Mouse (Mus musculus) limb, embryonic 11.5 days (tissue): ENCODE results near the gene Extl1. TPM values are rescaled to one million over a fixed set of nuclear protein-coding genes. Genes with fewer than 3 reads are reported as not detected.
A peak's percentile ranks its signal among the peaks of the same experiment; 100 is the strongest.
"Not testable (repeated sequence)": the region's sequence is repeated elsewhere in the genome, so short reads cannot be mapped to it uniquely, and the experiment has no call there.

Experiments
- ATAC-seq: fragments of 200-750 bp; cut with Nextera tagmentation; 2 replicates; pipeline ENCODE4 v1.8.0; 2017; ENCODE audit warnings: low read depth; ENCODE audit not compliant: insufficient number of reproducible peaks, low FRiP score, low TSS enrichment
- DNase-seq: peaks from one replicate; pipeline ENCODE4 v3.0.0-alpha.2; 2015; ENCODE audit warnings: low spot score
- H3K27ac ChIP-seq: fragments of 300-500 bp; sonication (generic); replicated peaks from 2 replicates; pipeline ENCODE4 v1.5.1; 2014; ENCODE audit warnings: low read depth, mild to moderate bottlenecking, low read length
- H3K27me3 ChIP-seq: fragments of 300-500 bp; sonication (generic); 2 replicates; pipeline ENCODE4 v1.6.1; 2014; ENCODE audit warnings: mild to moderate bottlenecking, low read length, mixed read lengths; ENCODE audit not compliant: control insufficient read depth, insufficient read depth
- H3K36me3 ChIP-seq: fragments of 300-500 bp; sonication (generic); 2 replicates; pipeline ENCODE4 v1.6.1; 2014; ENCODE audit warnings: mild to moderate bottlenecking, low read length, moderate library complexity, mixed read lengths; ENCODE audit not compliant: control insufficient read depth, insufficient read depth
- H3K4me1 ChIP-seq: fragments of 300-500 bp; sonication (generic); 2 replicates; pipeline ENCODE4 v1.6.1; 2014; ENCODE audit warnings: low read length, mixed read lengths; ENCODE audit not compliant: control insufficient read depth, insufficient read depth
- H3K4me2 ChIP-seq: fragments of 300-500 bp; sonication (generic); 2 replicates; pipeline ENCODE4 v1.6.1; 2014; ENCODE audit warnings: low read depth, mild to moderate bottlenecking, moderate library complexity; ENCODE audit not compliant: severe bottlenecking
- H3K4me3 ChIP-seq: fragments of 300-500 bp; sonication (generic); 2 replicates; pipeline ENCODE4 v1.5.1; 2014; ENCODE audit warnings: low read depth, low read length
- H3K9ac ChIP-seq: fragments of 300-500 bp; sonication (generic); 2 replicates; pipeline ENCODE4 v1.6.1; 2014; ENCODE audit warnings: mild to moderate bottlenecking, low read length
- H3K9me3 ChIP-seq: fragments of 300-500 bp; sonication (generic); 2 replicates; pipeline ENCODE4 v1.6.1; 2016; ENCODE audit warnings: low read length; ENCODE audit not compliant: control insufficient read depth
- WGBS: fragments of 180-500 bp; shearing (Covaris S2); extraction: QIAGEN DNeasy Blood & Tissue Kit; methylation state at CpG from one replicate; pipeline ENCODE4 v1.1.7; 2014; 5-methylcytosine and 5-hydroxymethylcytosine counted together
- polyA plus RNA-seq: library from polyadenylated mRNA; unstranded; fragments of >200 nt; fragmentation: Nextera tagmentation; extraction: Ambion mirVana; gene quantifications from 2 replicates; pipeline ENCODE4 v1.2.1, GENCODE M21; 2014

Gene Extl1
- polyA plus RNA-seq, 1 experiment from 2014 or later, result 1.4 TPM

DNA sequence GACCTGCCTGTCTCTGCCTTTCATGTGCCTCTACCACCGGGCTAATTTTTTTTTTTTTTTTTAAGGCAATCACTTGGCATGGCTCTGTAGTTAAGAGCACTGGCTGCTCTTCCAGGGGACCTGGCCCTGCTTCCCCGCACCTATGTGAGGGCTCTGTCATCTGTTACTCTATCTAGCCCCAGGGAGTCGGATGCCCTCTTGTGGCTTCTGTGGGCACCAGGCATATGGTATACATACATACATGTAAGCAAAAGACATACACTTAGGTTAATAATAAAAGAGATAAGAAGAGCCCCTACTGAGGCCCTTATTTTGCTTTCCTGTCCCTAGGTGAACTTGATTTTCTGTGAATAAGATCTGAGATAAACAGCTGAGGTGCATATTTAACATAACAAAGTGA, 39.0 kb downstream of the Extl1 start:
- Histone ChIP-seq H3K4me3 (no peak overlapping the region), H3K4me2 (no peak overlapping the region), H3K9me3 (no peaks in the 10 kb centered on the region), H3K27ac (no peak overlapping the region), H3K36me3 (no peaks in the 10 kb centered on the region), H3K9ac (no peak overlapping the region), H3K27me3 (peaks cover 35% of the 10 kb centered on the region), H3K4me1 (peaks cover 4% of the 10 kb centered on the region; the same call in 1 of the 2 replicates)
- 38% methylated on average over 3 of the region's 3 CpGs for WGBS
- DNase-seq, result no peak
- ATAC-seq, result no peak

DNA sequence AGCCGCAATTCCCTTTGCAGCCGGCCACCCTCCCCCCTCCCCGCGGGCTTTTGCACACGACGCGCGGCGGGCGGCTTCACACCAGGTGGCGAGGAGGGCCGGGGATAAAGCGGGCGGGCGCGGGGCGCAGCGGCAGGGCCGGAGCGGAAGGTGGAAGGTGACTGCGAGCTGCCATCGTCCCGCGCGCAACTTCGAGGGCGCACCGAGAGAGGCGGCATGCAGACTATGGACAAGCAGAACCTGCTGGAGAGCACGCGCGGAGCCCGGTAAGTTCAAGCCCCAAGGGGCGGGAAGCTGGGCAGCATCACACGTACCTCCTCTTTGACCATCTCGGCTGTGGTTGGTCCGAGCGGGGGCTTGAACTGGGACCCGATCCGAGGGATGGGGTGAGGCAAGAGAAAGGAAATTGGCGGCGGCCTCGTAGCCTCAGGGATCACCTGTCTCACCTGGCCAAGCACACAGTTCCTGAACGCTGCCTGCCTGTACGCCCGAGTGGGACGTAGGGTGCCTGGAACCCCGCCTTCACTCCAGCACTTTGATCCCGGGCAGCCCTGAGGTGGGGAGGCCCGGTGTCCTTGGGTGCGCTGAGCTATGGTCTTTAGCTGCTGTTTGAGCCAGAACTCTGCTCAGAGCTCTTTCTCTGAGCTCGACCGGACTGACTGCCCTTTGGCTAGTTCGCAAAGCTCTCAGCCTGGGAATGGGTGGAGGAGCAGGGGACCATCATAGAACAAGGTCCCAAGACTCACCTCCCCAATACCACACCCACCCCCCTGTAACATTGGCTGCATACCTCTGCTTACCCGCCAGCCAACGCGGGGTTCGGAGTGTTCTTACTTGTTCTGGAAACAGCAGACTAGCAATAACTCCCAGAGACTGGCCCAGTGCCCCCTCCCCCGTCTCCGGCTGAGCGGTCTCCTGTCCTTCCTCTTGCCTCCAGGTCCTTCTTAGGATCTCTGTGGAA, 40.3 kb downstream of the Extl1 start, which contains the start of gene Slc30a2:
Slc30a2 (plus strand) TSS at position 111 of the 961 bp plus-strand sequence.
- ATAC-seq, result no peak
- no peak within 1 kb of the TSS for H3K27ac ChIP-seq
- H3K9me3 ChIP-seq, result no peaks in the 10 kb centered on the region
- H3K36me3 ChIP-seq, result no peaks in the 10 kb centered on the region
- peak within 1 kb of the TSS; percentile 55 for H3K4me2 ChIP-seq
- peaks cover 35% of the 10 kb centered on the region for H3K27me3 ChIP-seq
- H3K9ac ChIP-seq, result peak within 1 kb of the TSS; percentile 32; the same call in 1 of the 2 replicates
- DNase-seq, result peak; percentile 53
- peak within 1 kb of the TSS; percentile 25 for H3K4me3 ChIP-seq
- WGBS, result 2% methylated on average over 61 of the region's 61 CpGs
- H3K4me1 ChIP-seq, result peaks cover 4% of the 10 kb centered on the region; the same call in 1 of the 2 replicates

DNA sequence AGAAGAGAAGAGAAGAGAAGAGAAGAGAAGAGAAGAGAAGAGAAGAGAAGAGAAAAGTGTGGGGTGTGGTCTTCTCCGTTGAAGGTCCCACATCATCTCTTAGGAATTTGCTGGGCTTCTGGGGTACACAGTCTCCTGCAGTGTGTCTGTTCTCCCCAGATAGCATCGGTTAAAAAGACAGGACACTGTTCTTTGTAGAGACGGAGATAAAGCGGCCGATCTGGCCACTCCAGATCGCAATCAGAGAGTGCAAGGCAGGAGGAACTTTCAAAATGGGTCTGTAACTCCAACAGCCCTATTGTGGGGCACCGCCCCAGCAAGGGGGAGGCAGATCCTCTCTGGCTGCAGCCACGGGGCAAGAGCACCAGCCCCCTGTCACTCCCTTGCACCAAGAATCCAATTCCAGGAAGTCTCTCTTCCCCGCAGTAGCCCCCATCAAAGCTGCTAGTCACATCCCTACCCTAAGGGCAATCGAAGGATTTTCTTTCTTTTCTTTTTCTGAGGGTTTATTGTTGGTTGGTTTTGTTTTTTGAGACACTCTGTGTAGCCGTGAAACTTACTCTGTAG, 41.4 kb downstream of the Extl1 start:
- Histone ChIP-seq H3K4me3 (no peak overlapping the region), H3K9ac (no peak overlapping the region), H3K27me3 (peaks cover 35% of the 10 kb centered on the region), H3K4me1 (peaks cover 4% of the 10 kb centered on the region; the same call in 1 of the 2 replicates), H3K4me2 (no peak overlapping the region), H3K27ac (no peak overlapping the region), H3K36me3 (no peaks in the 10 kb centered on the region), H3K9me3 (no peaks in the 10 kb centered on the region)
- no peak for DNase-seq
- WGBS, result 34% methylated on average over 11 of the region's 11 CpGs
- ATAC-seq, result no peak

GRCm38 (mm10) chr4:134341231-134341630, 42.4 kb downstream of the Extl1 start:
- DNase-seq, ATAC-seq, H3K4me2 ChIP-seq, H3K9ac ChIP-seq, H3K4me3 ChIP-seq, H3K27ac ChIP-seq, H3K36me3 ChIP-seq, H3K4me1 ChIP-seq, H3K9me3 ChIP-seq: not testable (repeated sequence)
- WGBS, result 80% methylated on average over 6 of the region's 6 CpGs
- peaks cover 35% of the 10 kb centered on the region for H3K27me3 ChIP-seq

GRCm38 (mm10) chr4:134330281-134330680, 53.4 kb downstream of the Extl1 start:
- H3K27ac ChIP-seq, result no peak overlapping the region
- WGBS, result 67% methylated on average over 5 of the region's 5 CpGs

DNA sequence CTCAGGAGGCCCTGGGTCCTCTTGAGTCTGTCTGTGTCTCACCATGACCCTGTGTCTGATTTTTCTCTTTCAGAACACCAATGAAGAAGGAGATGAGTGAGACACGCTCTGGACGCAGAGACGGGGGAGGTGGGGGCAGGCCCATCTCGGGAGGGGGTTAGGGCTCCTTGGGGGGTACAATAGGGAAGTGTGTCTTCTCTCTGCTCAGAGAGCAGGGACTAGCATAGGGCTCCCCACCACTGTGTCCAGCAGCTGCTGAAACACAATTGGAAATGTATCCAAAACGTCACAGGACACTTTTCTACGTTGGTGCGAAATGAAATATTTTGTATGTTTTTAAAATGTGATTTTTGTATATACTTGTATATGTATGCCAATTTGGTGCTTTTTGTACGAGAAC, 54.8 kb downstream of the Extl1 start:
- no peaks in the 10 kb centered on the region for H3K27me3 ChIP-seq
- no peaks in the 10 kb centered on the region for H3K4me1 ChIP-seq
- 82% methylated on average over 8 of the region's 8 CpGs for WGBS
- no peaks in the 10 kb centered on the region for H3K36me3 ChIP-seq
- no peak overlapping the region for H3K27ac ChIP-seq
- no peaks in the 10 kb centered on the region for H3K9me3 ChIP-seq
- DNase-seq, result no peak
- ATAC-seq, result no peak
- no peak overlapping the region for H3K4me2 ChIP-seq
- H3K9ac ChIP-seq, result no peak overlapping the region
- H3K4me3 ChIP-seq, result no peak overlapping the region

More at GRCm38 (mm10) chr4:134330281-134330680, 53.4 kb downstream of the Extl1 start:
- Histone ChIP-seq H3K27me3 (no peaks in the 10 kb centered on the region), H3K36me3 (no peaks in the 10 kb centered on the region), H3K4me2 (no peak overlapping the region), H3K4me3 (no peak overlapping the region), H3K9me3 (no peaks in the 10 kb centered on the region), H3K4me1 (no peaks in the 10 kb centered on the region), H3K9ac (no peak overlapping the region)
- DNase-seq (no peak), ATAC-seq (no peak)

- DNase-seq (no peak), ATAC-seq (no peak)
- Histone ChIP-seq H3K9ac (no peak overlapping the region), H3K27me3 (no peaks in the 10 kb centered on the region), H3K27ac (no peak overlapping the region), H3K9me3 (no peaks in the 10 kb centered on the region), H3K4me1 (no peaks in the 10 kb centered on the region), H3K4me2 (no peak overlapping the region), H3K36me3 (no peaks in the 10 kb centered on the region), H3K4me3 (no peak overlapping the region)
- 55% methylated on average over 8 of the region's 8 CpGs for WGBS
Observed at GRCm38 (mm10) chr4:134328151-134328550, 55.5 kb downstream of the Extl1 start.

DNA sequence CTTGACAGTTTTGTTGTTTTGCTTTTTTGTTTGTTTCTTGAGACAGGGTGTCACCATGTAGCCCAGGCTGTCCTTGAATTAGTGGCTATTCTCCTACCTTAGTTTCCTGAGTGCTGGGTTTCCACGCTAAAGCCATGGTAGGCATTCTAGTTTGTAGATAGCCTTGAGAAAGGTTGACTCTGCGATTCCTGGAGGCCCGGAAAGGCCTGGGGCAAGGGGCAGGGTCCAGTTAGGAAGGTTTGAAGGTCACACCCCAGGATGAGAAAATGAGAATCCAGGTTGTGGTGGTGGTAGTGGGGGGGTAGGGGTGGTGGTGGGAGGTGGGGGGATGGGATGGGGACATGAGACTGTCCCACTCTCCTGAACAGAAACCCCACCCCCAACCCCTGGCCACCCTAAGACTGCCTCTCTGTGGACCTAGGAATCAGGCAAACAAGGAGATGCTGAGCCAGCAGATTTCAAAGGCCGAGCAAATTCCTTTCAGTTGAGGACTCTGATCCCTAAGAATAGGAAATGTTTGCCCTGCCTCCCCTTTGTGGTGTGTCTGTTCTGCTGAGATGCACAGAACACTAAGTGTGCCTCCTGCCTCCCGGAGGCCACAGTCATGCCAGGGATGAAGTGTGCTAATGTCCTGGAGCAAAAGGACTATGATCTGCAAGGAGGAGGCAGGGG, 56.7 kb downstream of the Extl1 start:
- H3K27ac ChIP-seq, result no peak overlapping the region

More for the DNA sequence above, 56.7 kb downstream of the Extl1 start:
- Histone ChIP-seq H3K4me2 (no peak overlapping the region), H3K9ac (no peak overlapping the region), H3K9me3 (no peaks in the 10 kb centered on the region), H3K27me3 (no peaks in the 10 kb centered on the region), H3K36me3 (no peaks in the 10 kb centered on the region), H3K4me1 (no peaks in the 10 kb centered on the region), H3K4me3 (no peak overlapping the region)
- WGBS, result 75% methylated on average over 5 of the region's 5 CpGs
- no peak for ATAC-seq
- DNase-seq, result no peak
